ENCODE assay signal across 8 mouse cellular contexts in the genomic region with DNA sequence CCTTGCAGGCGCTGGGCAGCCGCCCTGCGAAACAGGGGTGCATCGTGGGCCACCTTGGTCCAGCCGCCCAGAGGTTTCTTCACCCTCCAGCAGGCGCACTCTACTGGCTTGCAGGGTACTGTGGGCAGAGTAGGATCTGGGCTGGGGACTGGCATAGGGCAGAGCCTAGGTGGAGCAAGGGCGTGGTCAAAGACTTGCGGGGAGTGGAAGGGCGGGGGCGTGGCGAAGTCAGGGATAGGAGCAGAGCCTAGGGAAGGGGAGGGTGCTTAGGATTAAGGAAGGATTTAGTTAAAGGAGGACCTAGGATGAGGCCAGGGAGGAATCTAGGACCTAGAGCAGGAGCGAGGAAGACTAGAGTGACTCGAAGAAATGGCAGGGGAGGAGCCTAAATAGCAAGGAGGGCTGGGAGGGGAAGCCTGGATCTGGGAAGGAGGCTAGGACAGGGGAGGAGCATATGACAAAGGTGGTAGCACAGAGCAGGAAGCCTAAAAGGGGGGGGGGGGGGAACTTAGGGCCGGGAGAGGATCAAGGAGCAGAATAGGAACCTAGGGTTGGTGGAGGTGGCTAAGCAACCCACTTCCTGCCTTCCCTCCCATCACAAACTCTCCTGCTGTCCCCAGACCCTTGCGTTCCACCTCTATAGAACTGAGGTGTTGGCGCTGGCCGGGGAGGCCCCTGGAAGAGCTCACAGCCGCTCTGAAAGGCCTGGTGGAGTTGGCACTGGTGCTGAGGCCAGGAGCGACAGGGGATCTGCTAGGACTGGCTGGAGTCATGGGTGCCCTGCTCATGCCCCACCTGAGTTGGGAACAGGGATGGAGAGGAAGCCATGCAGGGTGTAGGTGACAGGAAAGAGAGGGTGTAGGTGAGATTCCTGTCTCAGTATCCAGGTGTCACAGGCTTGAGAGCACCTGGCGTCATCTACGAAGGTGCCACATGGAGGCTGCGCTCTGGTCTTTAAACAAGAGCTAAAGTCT. TPM values are rescaled to one million over a fixed set of nuclear protein-coding genes. Genes with fewer than 3 reads are reported as not detected.
DNase-seq lines count a peak whose midpoint lies in the region; ATAC-seq lines count a peak whose summit lies in the region.

No protein-coding gene starts in this region.

- intact Hi-C loops in heart, postnatal 36 days (cut with DNase I) = no loop called here

- no peaks in the 10 kb centered on the region for H3K4me1 ChIP-seq in hindbrain, embryonic 14.5 days (replicated peaks; ENCODE audit: control insufficient read depth, insufficient read depth, low read length)
- no peaks in the 10 kb centered on the region for H3K4me1 ChIP-seq in hindbrain, embryonic 13.5 days (replicated peaks)
- no peaks in the 10 kb centered on the region for H3K4me1 ChIP-seq in forebrain, embryonic 14.5 days (ENCODE audit: control insufficient read depth, insufficient read depth, low read length)
- H3K4me1 ChIP-seq in limb, embryonic 12.5 days (replicated peaks) = 0 out of 2 replicates have a peak, but pooled peaks cover 5% of the 10 kb centered on the region
- peaks cover 11% of the 10 kb centered on the region for H3K4me1 ChIP-seq in midbrain, embryonic 10.5 days

- no peak overlapping the region for H3K27ac ChIP-seq in hindbrain, embryonic 14.5 days
- H3K27ac ChIP-seq in hindbrain, embryonic 13.5 days = no peak overlapping the region
- no peak overlapping the region for H3K27ac ChIP-seq in forebrain, embryonic 14.5 days (ENCODE audit: low read depth, low read length)
- no peak overlapping the region for H3K27ac ChIP-seq in limb, embryonic 12.5 days
- H3K27ac ChIP-seq in midbrain, embryonic 10.5 days (replicated peaks) = no peak overlapping the region

- H3K36me3 ChIP-seq in hindbrain, embryonic 14.5 days (replicated peaks; ENCODE audit: control insufficient read depth, insufficient read depth) = peaks cover 3% of the 10 kb centered on the region; the same call in 1 of the 2 replicates
- H3K36me3 ChIP-seq in hindbrain, embryonic 13.5 days = peaks cover 24% of the 10 kb centered on the region
- peaks cover 9% of the 10 kb centered on the region for H3K36me3 ChIP-seq in forebrain, embryonic 14.5 days (ENCODE audit: control insufficient read depth, insufficient read depth, low read length)
- H3K36me3 ChIP-seq in limb, embryonic 12.5 days = peaks cover 40% of the 10 kb centered on the region
- H3K36me3 ChIP-seq in midbrain, embryonic 10.5 days = peaks cover 41% of the 10 kb centered on the region

- H3K9ac ChIP-seq in hindbrain, embryonic 14.5 days = no peak overlapping the region
- no peak overlapping the region for H3K9ac ChIP-seq in hindbrain, embryonic 13.5 days
- H3K9ac ChIP-seq in forebrain, embryonic 14.5 days (ENCODE audit: low read length) = no peak overlapping the region
- no peak overlapping the region for H3K9ac ChIP-seq in limb, embryonic 12.5 days (replicated peaks)

- H3K4me3 ChIP-seq in hindbrain, embryonic 14.5 days (replicated peaks; ENCODE audit: low read length) = no peak overlapping the region
- H3K4me3 ChIP-seq in hindbrain, embryonic 13.5 days = no peak overlapping the region
- no peak overlapping the region for H3K4me3 ChIP-seq in forebrain, embryonic 14.5 days (ENCODE audit: low read depth, low read length)
- H3K4me3 ChIP-seq in limb, embryonic 12.5 days (replicated peaks) = peak overlapping the region; percentile 17; the same call in 1 of the 2 replicates
- H3K4me3 ChIP-seq in midbrain, embryonic 10.5 days = peak overlapping the region; percentile 22; the same call in 1 of the 2 replicates

- no peak overlapping the region for H3K4me2 ChIP-seq in hindbrain, embryonic 14.5 days (replicated peaks)
- H3K4me2 ChIP-seq in hindbrain, embryonic 13.5 days = no peak overlapping the region
- H3K4me2 ChIP-seq in forebrain, embryonic 14.5 days (ENCODE audit: low read length) = no peak overlapping the region
- peak overlapping the region; percentile 43 for H3K4me2 ChIP-seq in limb, embryonic 12.5 days

- no peaks in the 10 kb centered on the region for H3K27me3 ChIP-seq in hindbrain, embryonic 14.5 days (ENCODE audit: control insufficient read depth, insufficient read depth, low read length)
- no peaks in the 10 kb centered on the region for H3K27me3 ChIP-seq in hindbrain, embryonic 13.5 days
- H3K27me3 ChIP-seq in forebrain, embryonic 14.5 days (replicated peaks; ENCODE audit: control insufficient read depth, insufficient read depth, low read length) = no peaks in the 10 kb centered on the region
- no peaks in the 10 kb centered on the region for H3K27me3 ChIP-seq in limb, embryonic 12.5 days
- no peaks in the 10 kb centered on the region for H3K27me3 ChIP-seq in midbrain, embryonic 10.5 days (ENCODE audit: low read depth, poor library complexity, severe bottlenecking)

- DNase-seq in hindbrain, embryonic 14.5 days (ENCODE audit: low spot score) = no peak
- DNase-seq in forebrain, embryonic 14.5 days (ENCODE audit: low spot score) = no peak
- DNase-seq in heart, postnatal 36 days = peak; percentile 69 to 73
- no peak for DNase-seq in midbrain, embryonic 10.5 days (ENCODE audit: low spot score)
- peak; percentile 88 for DNase-seq in testis, postnatal 10 days (ENCODE audit: low spot score)

- 32% methylated on average over 21 of the region's 22 CpGs for WGBS in hindbrain, embryonic 14.5 days
- WGBS in hindbrain, embryonic 13.5 days = 38% methylated on average over 21 of the region's 22 CpGs
- 24% methylated on average over 21 of the region's 22 CpGs for WGBS in forebrain, embryonic 14.5 days
- 24% methylated on average over 22 of the region's 22 CpGs for WGBS in limb, embryonic 12.5 days
- WGBS in midbrain, embryonic 10.5 days = 25% methylated on average over 21 of the region's 22 CpGs

- peak; percentile 36; the same call in 1 of the 2 replicates for ATAC-seq in hindbrain, embryonic 14.5 days (ENCODE audit: low FRiP score)
- no peak for ATAC-seq in hindbrain, embryonic 13.5 days (ENCODE audit: low FRiP score)
- peak; percentile 59; the same call in 1 of the 2 replicates for ATAC-seq in cerebellum, adult (ENCODE audit: insufficient number of reproducible peaks, low FRiP score, low TSS enrichment)
- peak; percentile 46; the same call in 1 of the 2 replicates for ATAC-seq in forebrain, embryonic 14.5 days
- peak; percentile 59; the same call in 1 of the 2 replicates for ATAC-seq in limb, embryonic 12.5 days (ENCODE audit: insufficient number of reproducible peaks, insufficient read depth, low FRiP score, low TSS enrichment, low read depth)

- no peaks in the 10 kb centered on the region for H3K9me3 ChIP-seq in hindbrain, embryonic 14.5 days (ENCODE audit: control insufficient read depth, low read length)
- H3K9me3 ChIP-seq in hindbrain, embryonic 13.5 days = no peaks in the 10 kb centered on the region
- no peaks in the 10 kb centered on the region for H3K9me3 ChIP-seq in forebrain, embryonic 14.5 days (replicated peaks; ENCODE audit: control insufficient read depth, low read length)
- no peaks in the 10 kb centered on the region for H3K9me3 ChIP-seq in limb, embryonic 12.5 days
- H3K9me3 ChIP-seq in midbrain, embryonic 10.5 days (replicated peaks) = no peaks in the 10 kb centered on the region

RNA-seq across cellular contexts. Expression of a gene that starts 13.6 kb away (rescaled TPM):
- polyA plus RNA-seq in hindbrain, embryonic 14.5 days (2014; fragmentation: Nextera tagmentation; extraction: Ambion mirVana) = 1.7 TPM in 2 replicates
- polyA plus RNA-seq in hindbrain, embryonic 13.5 days (2015; fragmentation: Nextera tagmentation; extraction: Ambion mirVana) = 1.8 and 2.2 TPM in 2 replicates
- 0.95 and 1.2 TPM in 2 replicates for polyA plus RNA-seq in forebrain, embryonic 14.5 days (2014; fragmentation: Nextera tagmentation; extraction: Ambion mirVana)
- 1 to 10 TPM; 1.4 to 2.5 TPM for total RNA-seq in heart, postnatal 36 days (2021)
- 1.8 and 1.9 TPM in 2 replicates for polyA plus RNA-seq in limb, embryonic 12.5 days (2016; fragmentation: Nextera tagmentation; extraction: Ambion mirVana)
- polyA plus RNA-seq in midbrain, embryonic 10.5 days (2016; fragmentation: Nextera tagmentation; extraction: Ambion mirVana) = 1.9 and 2.0 TPM in 2 replicates

RNA-seq across cellular contexts. Expression of a gene that starts 16.0 kb away (rescaled TPM):
- polyA plus RNA-seq in hindbrain, embryonic 14.5 days (2014; fragmentation: Nextera tagmentation; extraction: Ambion mirVana) = 9.5 and 10.1 TPM in 2 replicates
- 12.5 and 14.6 TPM in 2 replicates for polyA plus RNA-seq in hindbrain, embryonic 13.5 days (2015; fragmentation: Nextera tagmentation; extraction: Ambion mirVana)
- polyA plus RNA-seq in forebrain, embryonic 14.5 days (2014; fragmentation: Nextera tagmentation; extraction: Ambion mirVana) = 10.4 and 11.8 TPM in 2 replicates
- total RNA-seq in heart, postnatal 36 days (2021) = 100 to 1,000 TPM; 113 to 124 TPM
- polyA plus RNA-seq in limb, embryonic 12.5 days (2016; fragmentation: Nextera tagmentation; extraction: Ambion mirVana) = 30.4 and 36.5 TPM in 2 replicates
- polyA plus RNA-seq in midbrain, embryonic 10.5 days (2016; fragmentation: Nextera tagmentation; extraction: Ambion mirVana) = 34.0 and 42.1 TPM in 2 replicates

RNA-seq across cellular contexts. Expression of a gene that starts 17.0 kb away (rescaled TPM):
- polyA plus RNA-seq in hindbrain, embryonic 14.5 days (2014; fragmentation: Nextera tagmentation; extraction: Ambion mirVana) = 22.1 and 24.3 TPM in 2 replicates
- polyA plus RNA-seq in hindbrain, embryonic 13.5 days (2015; fragmentation: Nextera tagmentation; extraction: Ambion mirVana) = 22.4 and 23.8 TPM in 2 replicates
- 19.3 and 19.6 TPM in 2 replicates for polyA plus RNA-seq in forebrain, embryonic 14.5 days (2014; fragmentation: Nextera tagmentation; extraction: Ambion mirVana)
- total RNA-seq in heart, postnatal 36 days (2021) = 10 to 100 TPM; 32.0 to 32.1 TPM
- polyA plus RNA-seq in limb, embryonic 12.5 days (2016; fragmentation: Nextera tagmentation; extraction: Ambion mirVana) = 30.0 and 31.1 TPM in 2 replicates
- polyA plus RNA-seq in midbrain, embryonic 10.5 days (2016; fragmentation: Nextera tagmentation; extraction: Ambion mirVana) = 23.9 and 26.0 TPM in 2 replicates

RNA-seq across cellular contexts. Expression of a gene that starts 37.3 kb away (rescaled TPM):
- 2.0 and 2.7 TPM in 2 replicates for polyA plus RNA-seq in hindbrain, embryonic 14.5 days (2014; fragmentation: Nextera tagmentation; extraction: Ambion mirVana)
- 1.3 TPM in 2 replicates for polyA plus RNA-seq in hindbrain, embryonic 13.5 days (2015; fragmentation: Nextera tagmentation; extraction: Ambion mirVana)
- 0.71 and 0.90 TPM in 2 replicates for polyA plus RNA-seq in forebrain, embryonic 14.5 days (2014; fragmentation: Nextera tagmentation; extraction: Ambion mirVana)
- 10 to 100 TPM; 96.2 to 97.5 TPM for total RNA-seq in heart, postnatal 36 days (2021)
- polyA plus RNA-seq in limb, embryonic 12.5 days (2016; fragmentation: Nextera tagmentation; extraction: Ambion mirVana) = 0.08 and 1.00 TPM in 2 replicates
- 0.07 TPM in 1 of 2 replicates, not detected in the other for polyA plus RNA-seq in midbrain, embryonic 10.5 days (2016; fragmentation: Nextera tagmentation; extraction: Ambion mirVana)

Comparison
In these comparisons a context has a peak if more than half of its experiments do, and no peak if none do; other contexts are left out.
1. DNase-seq: peak in heart, postnatal 36 days (2 of 2) and testis, postnatal 10 days (single experiment); none in hindbrain, embryonic 14.5 days (single experiment), forebrain, embryonic 14.5 days (single experiment) and midbrain, embryonic 10.5 days (single experiment).
2. H3K4me3 ChIP-seq: peak in limb, embryonic 12.5 days (single experiment) and midbrain, embryonic 10.5 days (single experiment); none in hindbrain, embryonic 14.5 days (single experiment), hindbrain, embryonic 13.5 days (single experiment) and forebrain, embryonic 14.5 days (single experiment).